Mouse (Mus musculus) CH12.LX (cell line): ENCODE data around the gene Zfp324.

Experiments
- BHLHE40 ChIP-seq: IDR thresholded peaks from 2 replicates; pipeline ENCODE4 v1.6.1; 2011; ENCODE audit warnings: mild to moderate bottlenecking, low read depth, low read length, improper control_type of control experiment
- CHD2 ChIP-seq: IDR thresholded peaks from 2 replicates; pipeline ENCODE4 v1.6.1; 2011; ENCODE audit warnings: low read length, improper control_type of control experiment
- EP300 ChIP-seq: IDR thresholded peaks from 2 replicates; pipeline ENCODE4 v1.6.1; 2011; ENCODE audit warnings: low read length, improper control_type of control experiment
- HCFC1 ChIP-seq: IDR thresholded peaks from 2 replicates; pipeline ENCODE4 v1.6.1; 2012; ENCODE audit warnings: low read depth, mild to moderate bottlenecking, inconsistent platforms, low read length, improper control_type of control experiment

DNA sequence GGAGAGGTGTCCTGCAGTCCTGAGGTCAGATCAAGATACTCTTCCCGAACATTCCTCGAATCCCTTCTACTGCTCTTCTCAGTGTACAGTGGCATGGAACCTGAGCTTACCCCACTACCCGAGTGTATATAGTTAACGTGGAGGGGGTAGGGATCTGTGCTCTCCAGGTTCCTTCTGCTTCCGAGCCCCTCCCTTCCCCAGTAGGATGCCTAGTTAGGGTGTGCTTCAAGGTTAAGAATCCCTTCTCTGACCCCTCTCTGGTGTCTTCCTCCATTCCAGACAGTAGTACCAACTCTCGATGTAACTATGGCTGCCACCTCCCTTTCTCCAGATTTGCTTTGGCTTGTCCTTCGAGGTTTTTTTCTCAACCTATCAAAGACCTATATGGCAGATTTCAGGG, 14.7 kb downstream of the Zfp324 start:
- TF ChIP-seq HCFC1 (no peak), CHD2 (no peak), EP300 (no peak), BHLHE40 (no peak)
